Mouse (Mus musculus) liver, embryonic 14.5 days (tissue): ENCODE data around the gene B4galnt2.

Experiments
- CTCF ChIP-seq: IDR thresholded peaks from 2 replicates; pipeline ENCODE4 v1.5.1; 2016; ENCODE audit warnings: antibody characterized with exemption, low read depth, control low read depth
- EP300 ChIP-seq: IDR thresholded peaks from 2 replicates; pipeline ENCODE4 v1.6.1; 2016; ENCODE audit warnings: antibody characterized with exemption, low read depth

DNA sequence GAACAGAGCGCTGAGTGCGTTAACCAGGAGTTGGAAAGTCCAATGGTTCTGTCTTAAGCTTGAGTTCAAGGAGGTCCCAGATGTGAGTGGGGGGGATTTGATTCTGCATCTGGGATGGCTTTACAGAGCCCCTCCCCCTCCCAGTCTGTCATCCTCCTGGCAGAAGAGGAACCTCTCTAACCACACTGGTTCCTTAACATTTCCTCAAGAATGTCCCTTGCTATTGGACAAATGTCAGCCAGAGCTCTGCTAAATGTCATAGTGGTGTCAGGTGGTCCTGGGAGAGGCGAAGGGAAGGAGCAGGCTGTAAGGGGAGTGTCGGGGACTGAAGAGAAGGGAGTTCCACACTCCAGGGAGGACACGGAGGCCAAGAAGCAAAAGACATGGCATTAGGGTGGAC lies 71.7 kb downstream of the B4galnt2 start:
- TF ChIP-seq CTCF = no peak
- TF ChIP-seq EP300 = no peak
